Mouse (Mus musculus): ENCODE measurements around the gene March1. TPM values are rescaled to one million over a fixed set of nuclear protein-coding genes. Genes with fewer than 3 reads are reported as not detected.

March1 gene
- polyA plus RNA-seq (2012; rRNA removed), result 19.9 and 20.1 TPM in 2 replicates

DNA sequence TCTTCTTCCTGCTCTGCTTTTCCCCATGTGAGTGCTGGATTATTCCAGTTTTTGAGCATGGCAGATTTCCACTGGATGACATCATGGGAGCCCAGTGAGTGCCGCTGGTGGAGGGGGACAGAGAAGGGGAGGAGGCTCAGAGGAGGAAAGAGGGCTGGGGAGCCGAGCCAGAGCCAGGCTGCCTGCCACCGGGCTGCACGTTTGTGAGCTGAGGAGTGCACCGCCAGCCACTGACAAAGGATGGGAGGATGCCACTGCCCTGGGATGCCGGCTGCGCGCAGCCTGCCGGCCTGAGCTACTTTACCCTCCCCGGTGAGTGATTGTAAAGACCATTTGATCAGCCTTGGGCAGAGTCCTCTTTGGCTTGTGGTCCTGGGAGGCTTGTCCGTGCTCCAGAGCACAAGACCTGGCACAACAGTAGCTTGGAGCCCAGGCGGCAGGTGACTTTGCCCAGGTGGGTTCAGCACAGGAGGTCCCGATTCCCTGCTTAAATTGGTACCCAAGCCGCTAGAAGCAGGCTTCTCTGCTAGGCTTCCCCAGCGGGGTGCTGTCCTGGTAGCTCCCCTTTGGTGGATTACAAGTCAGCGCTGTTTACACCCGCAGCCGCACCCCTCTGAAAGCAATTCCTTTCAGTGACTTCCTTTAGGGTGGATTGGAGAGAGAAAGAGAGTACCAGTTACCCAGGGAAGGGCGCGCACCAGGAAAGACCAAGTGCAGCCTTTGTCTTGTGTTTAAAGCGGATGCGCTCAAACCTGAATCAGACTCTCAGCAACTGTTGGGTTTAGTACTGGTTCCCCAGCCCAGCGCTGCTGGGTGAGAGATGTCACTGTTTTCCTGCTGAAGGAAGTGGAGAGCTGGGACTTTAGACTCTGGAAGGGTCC lies at the start of gene March1:
Gene March1, plus strand, starts transcription at position 30 of the 881 bp plus-strand sequence.

DNA sequence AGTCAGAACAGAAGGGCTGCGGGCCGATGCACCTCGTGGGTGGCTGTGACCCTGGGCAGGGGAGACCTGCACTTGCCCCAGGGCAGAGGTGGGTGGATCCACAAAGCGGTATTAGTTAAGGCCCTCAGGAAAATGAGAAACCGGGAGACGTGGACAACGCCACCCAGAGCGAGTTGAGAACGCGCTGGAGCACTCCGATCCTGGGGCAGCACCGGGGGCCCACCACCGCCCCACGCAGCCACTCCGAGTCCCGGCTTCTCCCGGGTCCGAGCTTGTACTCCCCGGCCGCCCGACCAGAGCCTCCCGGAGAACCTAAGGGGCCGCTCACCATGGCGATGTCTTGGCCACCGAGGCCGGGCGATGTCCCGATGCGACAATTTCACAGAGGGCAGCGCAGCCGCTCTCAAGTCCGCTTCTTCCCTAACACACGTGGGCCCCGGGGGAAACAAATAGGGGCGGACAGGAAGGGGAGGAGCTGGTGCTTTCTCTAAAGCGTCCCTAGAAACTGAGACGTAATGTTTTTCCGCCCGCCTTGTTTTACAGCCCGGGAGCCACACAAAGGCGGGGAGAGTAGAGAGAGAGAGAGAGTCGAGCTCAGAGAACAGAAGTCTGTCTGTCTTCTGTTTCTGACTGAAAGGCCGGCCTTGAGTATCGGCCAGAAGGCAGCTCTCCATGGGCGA lies 868.5 kb downstream of the March1 start, which contains the start of gene Tma16:
Gene Tma16, minus strand, starts transcription at position 447 of the 680 bp plus-strand sequence.

DNA sequence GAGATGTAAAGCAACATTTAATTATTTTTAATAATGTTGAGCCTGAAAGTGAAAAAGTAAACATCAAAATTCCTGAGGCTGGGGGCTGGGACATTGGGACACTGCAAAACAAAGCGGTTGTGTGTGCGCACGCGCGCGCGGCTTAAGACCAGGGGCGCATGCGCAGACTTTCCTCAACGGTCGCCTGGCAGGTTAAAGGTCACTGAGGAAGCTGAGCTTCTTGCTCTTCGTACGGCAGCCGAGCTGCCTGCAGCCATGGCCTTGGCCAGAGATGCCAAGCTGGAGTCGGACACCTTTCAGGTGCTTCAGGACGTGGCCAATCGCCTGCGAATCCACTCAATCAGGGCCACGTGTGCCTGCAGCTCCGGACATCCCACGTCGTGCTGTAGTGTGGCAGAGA lies 893.8 kb downstream of the March1 start, which contains the start of gene Tktl2:
Gene Tktl2, plus strand, starts transcription at position 220 of the 400 bp plus-strand sequence.

